Mouse (Mus musculus) regulatory T cell (primary cell): ENCODE results near the gene Ppp1ca.

Experiments used
- in situ Hi-C: fragments of 300-600 bp; cut with MboI, MseI; formaldehyde crosslinking; loops from one replicate; pipeline ENCODE4 v1.15.1; 2025; ENCODE audit warnings: high pct_unique_total_duplicates

Gene Ppp1ca

GRCm38 (mm10) chr19:4229451-4230076 is 37.7 kb downstream of the Ppp1ca start:
- in situ Hi-C loops: no loop called here

- in situ Hi-C loops: no loop called here
These were observed 38.5 kb downstream of the Ppp1ca start for GRCm38 (mm10) chr19:4230415-4230814.

GRCm38 (mm10) chr19:4231253-4232185 is 39.7 kb downstream of the Ppp1ca start, which contains the start of gene Pold4:
TSS of gene Pold4 (plus strand) at chr19:4231899.
- in situ Hi-C loops: no loop called here

- in situ Hi-C loops: no loop called here
These were observed 40.3 kb downstream of the Ppp1ca start for GRCm38 (mm10) chr19:4232186-4232572.

GRCm38 (mm10) chr19:4232651-4233050 is 40.8 kb downstream of the Ppp1ca start:
- in situ Hi-C loops: no loop called here

DNA sequence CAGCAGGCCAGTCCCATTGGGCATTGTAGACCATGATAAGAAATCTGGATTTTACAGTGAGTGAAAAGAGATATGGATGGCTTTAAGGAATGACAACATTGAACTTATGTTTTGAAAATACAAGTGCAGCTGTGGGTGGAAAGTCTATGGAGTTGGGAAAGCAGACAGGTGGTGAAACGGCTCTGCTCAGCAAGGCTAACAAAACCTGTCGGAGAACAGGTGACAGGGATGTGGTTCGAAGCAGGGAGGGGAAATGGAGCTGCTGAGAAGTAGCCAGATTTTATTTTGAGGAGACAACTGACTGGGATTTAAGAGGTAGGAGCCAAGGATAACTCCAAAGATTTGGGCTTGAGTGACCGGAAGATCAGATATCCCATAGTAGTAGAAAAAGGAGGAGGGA is 42.7 kb downstream of the Ppp1ca start:
- in situ Hi-C loops: no loop called here

DNA sequence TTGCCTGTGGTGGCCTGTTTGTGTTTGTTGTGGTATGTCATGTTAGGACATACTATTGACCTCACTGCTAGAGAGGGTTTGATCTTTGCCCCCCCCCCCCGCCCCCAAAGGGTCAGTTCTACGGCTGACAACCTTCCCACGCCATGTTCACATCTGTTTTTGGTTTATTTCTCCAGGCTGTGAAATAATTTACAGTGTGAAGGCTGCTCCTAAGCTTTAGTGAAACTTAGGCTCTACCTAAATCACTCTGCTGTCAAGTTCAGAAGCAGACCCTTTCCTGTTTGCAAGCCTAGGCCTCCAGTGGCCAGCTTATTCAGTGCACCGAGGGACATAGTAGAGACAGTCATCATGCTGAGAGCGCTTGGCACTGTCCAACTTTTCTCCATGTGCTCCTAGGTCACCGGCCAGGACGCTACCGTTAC is 48.4 kb downstream of the Ppp1ca start:
- in situ Hi-C loops: no loop called here

GRCm38 (mm10) chr19:4242416-4242815 is 50.6 kb downstream of the Ppp1ca start:
- in situ Hi-C loops: no loop called here

DNA sequence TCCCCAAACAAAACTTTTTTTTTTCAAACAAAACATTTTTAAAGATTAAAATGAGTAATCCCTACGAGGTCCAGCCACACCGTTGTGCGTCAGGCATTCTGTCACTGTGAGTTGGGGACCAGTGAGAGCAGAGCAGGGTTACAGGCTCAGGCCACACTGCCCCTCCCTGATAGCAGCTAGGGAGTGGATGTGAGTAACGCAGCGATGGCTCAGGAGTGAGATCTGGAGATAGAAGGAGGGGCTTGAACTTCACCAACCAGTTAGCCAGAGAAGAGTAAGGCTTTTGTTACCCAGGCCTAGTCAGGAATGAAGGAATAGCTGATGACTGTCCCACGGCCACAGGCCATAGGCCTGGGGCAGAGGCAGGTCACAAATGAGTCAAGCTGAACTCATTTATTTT is 52.9 kb downstream of the Ppp1ca start:
- in situ Hi-C loops: no loop called here
